Mouse (Mus musculus): ENCODE measurements around the gene Gpd2. TPM values are rescaled to one million over a fixed set of nuclear protein-coding genes. Genes with fewer than 3 reads are reported as not detected.

The Gpd2 gene
- polyA plus RNA-seq, 1 experiment, result 10.0 TPM

- Histone ChIP-seq H3K4me3 (ENCODE audit: control insufficient read depth, insufficient read depth, low read length) (no peak overlapping the region), H3K36me3 (ENCODE audit: control insufficient read depth, insufficient read depth, low read length) (no peaks in the 10 kb centered on the region), H3K27me3 (ENCODE audit: control insufficient read depth, insufficient read depth, low read length) (no peaks in the 10 kb centered on the region), H3K4me1 (replicated peaks; ENCODE audit: control insufficient read depth, insufficient read depth, low read length) (no peaks in the 10 kb centered on the region), H3K27ac (ENCODE audit: control insufficient read depth, insufficient read depth, low read length) (no peak overlapping the region)
- TF ChIP-seq POLR2A (IDR thresholded peaks at IDR 0.05; ENCODE audit: control insufficient read depth, extremely low read depth, insufficient read depth, low read length, poor library complexity), result no peak
- no peak for TF ChIP-seq CTCF (IDR thresholded peaks at IDR 0.05; ENCODE audit: borderline replicate concordance, control insufficient read depth, extremely low read depth, insufficient read depth, low read length, poor library complexity)
- 40% methylated on average over 4 of the region's 4 CpGs for WGBS
- DNase-seq, result no peak
Observed at GRCm38 (mm10) chr2:57407414-57408019, 170.1 kb downstream of the Gpd2 start.

GRCm38 (mm10) chr2:57408413-57408812 is 171.0 kb downstream of the Gpd2 start:
- WGBS, result 91% methylated on average over 4 of the region's 4 CpGs
- Histone ChIP-seq H3K27ac (ENCODE audit: control insufficient read depth, insufficient read depth, low read length) (no peak overlapping the region), H3K27me3 (ENCODE audit: control insufficient read depth, insufficient read depth, low read length) (no peaks in the 10 kb centered on the region), H3K4me3 (ENCODE audit: control insufficient read depth, insufficient read depth, low read length) (no peak overlapping the region), H3K36me3 (ENCODE audit: control insufficient read depth, insufficient read depth, low read length) (no peaks in the 10 kb centered on the region), H3K4me1 (replicated peaks; ENCODE audit: control insufficient read depth, insufficient read depth, low read length) (no peaks in the 10 kb centered on the region)
- no peak for TF ChIP-seq CTCF (IDR thresholded peaks at IDR 0.05; ENCODE audit: borderline replicate concordance, control insufficient read depth, extremely low read depth, insufficient read depth, low read length, poor library complexity)
- TF ChIP-seq POLR2A (IDR thresholded peaks at IDR 0.05; ENCODE audit: control insufficient read depth, extremely low read depth, insufficient read depth, low read length, poor library complexity), result no peak
- DNase-seq, result no peak

- H3K27ac ChIP-seq (ENCODE audit: control insufficient read depth, insufficient read depth, low read length), result no peak overlapping the region
- H3K36me3 ChIP-seq (ENCODE audit: control insufficient read depth, insufficient read depth, low read length), result no peaks in the 10 kb centered on the region
- DNase-seq, result no peak
- H3K4me3 ChIP-seq (ENCODE audit: control insufficient read depth, insufficient read depth, low read length), result no peak overlapping the region
- no peak for TF ChIP-seq CTCF (IDR thresholded peaks at IDR 0.05; ENCODE audit: borderline replicate concordance, control insufficient read depth, extremely low read depth, insufficient read depth, low read length, poor library complexity)
- H3K27me3 ChIP-seq (ENCODE audit: control insufficient read depth, insufficient read depth, low read length), result no peaks in the 10 kb centered on the region
- 92% methylated on average over 2 of the region's 2 CpGs for WGBS
- no peaks in the 10 kb centered on the region for H3K4me1 ChIP-seq (replicated peaks; ENCODE audit: control insufficient read depth, insufficient read depth, low read length)
Observed at GRCm38 (mm10) chr2:57411551-57411950, 174.1 kb downstream of the Gpd2 start.

- Histone ChIP-seq H3K36me3 (ENCODE audit: control insufficient read depth, insufficient read depth, low read length) (no peaks in the 10 kb centered on the region), H3K27ac (ENCODE audit: control insufficient read depth, insufficient read depth, low read length) (no peak overlapping the region), H3K4me3 (ENCODE audit: control insufficient read depth, insufficient read depth, low read length) (no peak overlapping the region), H3K27me3 (ENCODE audit: control insufficient read depth, insufficient read depth, low read length) (no peaks in the 10 kb centered on the region), H3K4me1 (replicated peaks; ENCODE audit: control insufficient read depth, insufficient read depth, low read length) (no peaks in the 10 kb centered on the region)
- TF ChIP-seq CTCF (IDR thresholded peaks at IDR 0.05; ENCODE audit: borderline replicate concordance, control insufficient read depth, extremely low read depth, insufficient read depth, low read length, poor library complexity) (no peak), POLR2A (IDR thresholded peaks at IDR 0.05; ENCODE audit: control insufficient read depth, extremely low read depth, insufficient read depth, low read length, poor library complexity) (no peak)
- DNase-seq, result no peak
- WGBS, result 90% methylated on average over 9 of the region's 9 CpGs
Observed at GRCm38 (mm10) chr2:57414550-57415160, 177.2 kb downstream of the Gpd2 start.

GRCm38 (mm10) chr2:57416711-57417110 is 179.3 kb downstream of the Gpd2 start:
- 97% methylated on average over 1 of the region's 1 CpGs for WGBS
- H3K36me3 ChIP-seq (ENCODE audit: control insufficient read depth, insufficient read depth, low read length), result no peaks in the 10 kb centered on the region
- TF ChIP-seq POLR2A (IDR thresholded peaks at IDR 0.05; ENCODE audit: control insufficient read depth, extremely low read depth, insufficient read depth, low read length, poor library complexity) (no peak), CTCF (IDR thresholded peaks at IDR 0.05; ENCODE audit: borderline replicate concordance, control insufficient read depth, extremely low read depth, insufficient read depth, low read length, poor library complexity) (no peak)
- no peak overlapping the region for H3K4me3 ChIP-seq (ENCODE audit: control insufficient read depth, insufficient read depth, low read length)
- H3K4me1 ChIP-seq (replicated peaks; ENCODE audit: control insufficient read depth, insufficient read depth, low read length), result no peaks in the 10 kb centered on the region
- no peaks in the 10 kb centered on the region for H3K27me3 ChIP-seq (ENCODE audit: control insufficient read depth, insufficient read depth, low read length)
- no peak for DNase-seq
- H3K27ac ChIP-seq (ENCODE audit: control insufficient read depth, insufficient read depth, low read length), result no peak overlapping the region

Other genes starting within 250 kb of the Gpd2 start
- gene Nr4a2, start 113.6 kb upstream of the Gpd2 start, polyA plus RNA-seq (2012; rRNA removed), result 1.7 and 2.0 TPM in 2 replicates